Mouse (Mus musculus) forebrain, embryonic 10.5 days (tissue): ENCODE measurements at regions not wholly inside any gene's neighbourhood (a gene's known extent, or its start where the extent isn't known, plus 50 kb on each side); places are given as distances from the start of the nearest gene placed in this dataset.

ENCODE experiments used
- DNase-seq: peaks from one replicate; pipeline ENCODE4 v3.0.0-alpha.2; 2017; ENCODE audit warnings: low spot score; ENCODE audit errors: extremely low spot score
- H3K27ac ChIP-seq: fragments of 300-500 bp; sonication (generic); 2 replicates; pipeline ENCODE4 v1.5.1; 2016; ENCODE audit warnings: mild to moderate bottlenecking
- H3K27me3 ChIP-seq: fragments of 300-500 bp; sonication (generic); 2 replicates; pipeline ENCODE4 v1.6.1; 2016; ENCODE audit warnings: mild to moderate bottlenecking; ENCODE audit not compliant: poor library complexity, severe bottlenecking
- H3K36me3 ChIP-seq: fragments of 300-500 bp; sonication (generic); replicated peaks from 2 replicates; pipeline ENCODE4 v1.6.1; 2016; ENCODE audit warnings: mild to moderate bottlenecking, moderate library complexity
- H3K4me1 ChIP-seq: fragments of 300-500 bp; sonication (generic); 2 replicates; pipeline ENCODE4 v1.6.1; 2016
- H3K4me3 ChIP-seq: fragments of 300-500 bp; sonication (generic); 2 replicates; pipeline ENCODE4 v1.5.1; 2016; ENCODE audit warnings: mild to moderate bottlenecking, moderate library complexity
- H3K9me3 ChIP-seq: fragments of 300-500 bp; sonication (generic); 2 replicates; pipeline ENCODE4 v1.6.1; 2016; ENCODE audit warnings: mild to moderate bottlenecking, moderate library complexity
- WGBS: fragments of 180-500 bp; shearing (Covaris S2); methylation state at CpG from one replicate; pipeline ENCODE4 v1.1.7; 2016; 5-methylcytosine and 5-hydroxymethylcytosine counted together

- DNase-seq = no peak
- Histone ChIP-seq H3K27ac (no peak overlapping the region), H3K4me1 (peaks cover 9% of the 10 kb centered on the region), H3K9me3 (no peaks in the 10 kb centered on the region), H3K27me3 (no peaks in the 10 kb centered on the region), H3K4me3 (no peak overlapping the region), H3K36me3 (no peaks in the 10 kb centered on the region)
- 86% methylated on average over 2 of the region's 2 CpGs for whole genome bisulfite sequencing
Measured at GRCm38 (mm10) chr1:194878440-194878839, 60.2 kb upstream of the Cd34 start.

GRCm38 (mm10) chr1:194879324-194880233, 59.0 kb upstream of the Cd34 start:
- Histone ChIP-seq H3K27me3 (no peaks in the 10 kb centered on the region), H3K9me3 (no peaks in the 10 kb centered on the region), H3K4me1 (peaks cover 9% of the 10 kb centered on the region), H3K4me3 (peak overlapping the region; percentile 18), H3K36me3 (no peaks in the 10 kb centered on the region), H3K27ac (peak overlapping the region; percentile 75)
- DNase-seq = peak; percentile 91
- WGBS = 24% methylated on average over 22 of the region's 22 CpGs

GRCm38 (mm10) chr1:194881556-194882223, 56.9 kb upstream of the Cd34 start:
- H3K4me3 ChIP-seq = no peak overlapping the region
- H3K27ac ChIP-seq = no peak overlapping the region
- peaks cover 9% of the 10 kb centered on the region for H3K4me1 ChIP-seq
- no peaks in the 10 kb centered on the region for H3K9me3 ChIP-seq
- no peaks in the 10 kb centered on the region for H3K36me3 ChIP-seq
- no peaks in the 10 kb centered on the region for H3K27me3 ChIP-seq
- DNase-seq = no peak

GRCm38 (mm10) chr1:194885071-194885686, 53.4 kb upstream of the Cd34 start:
- H3K36me3 ChIP-seq = no peaks in the 10 kb centered on the region
- no peaks in the 10 kb centered on the region for H3K4me1 ChIP-seq
- no peak overlapping the region for H3K27ac ChIP-seq
- H3K9me3 ChIP-seq = no peaks in the 10 kb centered on the region
- 85% methylated on average over 5 of the region's 5 CpGs for WGBS
- no peaks in the 10 kb centered on the region for H3K27me3 ChIP-seq
- DNase-seq = no peak
- H3K4me3 ChIP-seq = no peak overlapping the region

GRCm38 (mm10) chr1:194885687-194886077, 52.9 kb upstream of the Cd34 start:
- Histone ChIP-seq H3K27me3 (no peaks in the 10 kb centered on the region), H3K27ac (no peak overlapping the region), H3K9me3 (no peaks in the 10 kb centered on the region), H3K4me3 (no peak overlapping the region), H3K36me3 (no peaks in the 10 kb centered on the region), H3K4me1 (no peaks in the 10 kb centered on the region)
- DNase-seq = no peak
- 89% methylated on average over 5 of the region's 5 CpGs for whole genome bisulfite sequencing
